Mouse (Mus musculus) MEL (cell line): ENCODE measurements at regions not wholly inside any gene's neighbourhood (a gene's known extent, or its start where the extent isn't known, plus 50 kb on each side); places are given as distances from the start of the nearest gene placed in this dataset.

Source experiments
- MEF2A ChIP-seq: IDR thresholded peaks from 2 replicates; pipeline ENCODE4 v1.6.1; 2014; ENCODE audit warnings: low read depth, mild to moderate bottlenecking, inconsistent platforms, low read length, improper control_type of control experiment; ENCODE audit not compliant: poor library complexity, insufficient replicate concordance, severe bottlenecking; ENCODE audit errors: extremely low read depth
- UBTF ChIP-seq: IDR thresholded peaks from 2 replicates; pipeline ENCODE4 v1.6.1; 2012; ENCODE audit warnings: low read depth, mild to moderate bottlenecking, inconsistent platforms, low read length, improper control_type of control experiment, moderate library complexity, borderline replicate concordance; ENCODE audit not compliant: insufficient read depth

GRCm38 (mm10) chr6:37735962-37736297 lies 134.7 kb upstream of the Trim24 start:
- TF ChIP-seq MEF2A (no peak), UBTF (no peak)
